Mouse (Mus musculus) lung, embryonic 14.5 days (tissue): Measurements from ENCODE around the gene Insc. TPM values are rescaled to one million over a fixed set of nuclear protein-coding genes. Genes with fewer than 3 reads are reported as not detected.
A peak's percentile ranks its signal among the peaks of the same experiment; 100 is the strongest.

Experiments
- ATAC-seq: fragments of 200-750 bp; cut with Nextera tagmentation; 2 replicates; pipeline ENCODE4 v1.8.0; 2017; ENCODE audit warnings: mild to moderate bottlenecking, moderate TSS enrichment, moderate library complexity; ENCODE audit not compliant: insufficient read depth
- DNase-seq: peaks from one replicate; pipeline ENCODE4 v3.0.0-alpha.2; 2015
- H3K27ac ChIP-seq: fragments of 300-500 bp; sonication (generic); 2 replicates; pipeline ENCODE4 v1.5.1; 2014; ENCODE audit warnings: low read depth, mild to moderate bottlenecking, moderate library complexity
- H3K27me3 ChIP-seq: fragments of 300-500 bp; sonication (generic); 2 replicates; pipeline ENCODE4 v1.6.1; 2014; ENCODE audit warnings: low read length, control low read depth; ENCODE audit not compliant: insufficient read depth
- H3K36me3 ChIP-seq: fragments of 300-500 bp; sonication (generic); 2 replicates; pipeline ENCODE4 v1.6.1; 2014; ENCODE audit warnings: control low read depth; ENCODE audit not compliant: insufficient read depth
- H3K4me1 ChIP-seq: fragments of 300-500 bp; sonication (generic); 2 replicates; pipeline ENCODE4 v1.6.1; 2014; ENCODE audit warnings: antibody characterized with exemption, control low read depth; ENCODE audit not compliant: insufficient read depth
- H3K4me2 ChIP-seq: fragments of 300-500 bp; sonication (generic); 2 replicates; pipeline ENCODE4 v1.6.1; 2014; ENCODE audit warnings: mild to moderate bottlenecking
- H3K4me3 ChIP-seq: fragments of 300-500 bp; sonication (generic); 2 replicates; pipeline ENCODE4 v1.5.1; 2014; ENCODE audit warnings: low read depth, low read length
- H3K9ac ChIP-seq: fragments of 300-500 bp; sonication (generic); 2 replicates; pipeline ENCODE4 v1.6.1; 2014
- H3K9me3 ChIP-seq: fragments of 300-500 bp; sonication (generic); 2 replicates; pipeline ENCODE4 v1.6.1; 2016; ENCODE audit warnings: low read depth, low read length, control low read depth
- CTCF ChIP-seq: IDR thresholded peaks from 2 replicates; pipeline ENCODE4 v1.5.1; 2016; ENCODE audit warnings: antibody characterized with exemption, low read depth
- WGBS: fragments of 180-500 bp; shearing (Covaris S2); extraction: QIAGEN DNeasy Blood & Tissue Kit; methylation state at CpG from one replicate; pipeline ENCODE4 v1.1.7; 2014; 5-methylcytosine and 5-hydroxymethylcytosine counted together
- polyA plus RNA-seq: library from polyadenylated mRNA; unstranded; fragments of >200 nt; fragmentation: Nextera tagmentation; extraction: Ambion mirVana; gene quantifications from 2 replicates; pipeline ENCODE4 v1.2.1, GENCODE M21; 2014

Gene Insc
- polyA plus RNA-seq, 1 experiment from 2014 or later = 3.3 TPM

- DNase-seq (no peak), ATAC-seq (no peak)
- H3K9me3 ChIP-seq = no peaks in the 10 kb centered on the region
- no peak overlapping the region for H3K4me3 ChIP-seq
- peak overlapping the region; percentile 71; the same call in 1 of the 2 replicates for H3K4me2 ChIP-seq
- 45% methylated on average over 3 of the region's 3 CpGs for WGBS
- H3K27ac ChIP-seq = no peak overlapping the region
- H3K4me1 ChIP-seq = peaks cover 11% of the 10 kb centered on the region
- H3K27me3 ChIP-seq = peaks cover 15% of the 10 kb centered on the region
- no peak overlapping the region for H3K9ac ChIP-seq
- H3K36me3 ChIP-seq = no peaks in the 10 kb centered on the region
- TF ChIP-seq CTCF = no peak
Observed at GRCm38 (mm10) chr7:114744639-114745245, 1.2 kb downstream of the Insc start.

- Histone ChIP-seq H3K4me1 (peaks cover 11% of the 10 kb centered on the region), H3K27me3 (peaks cover 15% of the 10 kb centered on the region), H3K9ac (peak overlapping the region; percentile 41), H3K9me3 (no peaks in the 10 kb centered on the region), H3K4me3 (peak overlapping the region; percentile 31), H3K4me2 (peak overlapping the region; percentile 71), H3K36me3 (no peaks in the 10 kb centered on the region), H3K27ac (no peak overlapping the region)
- DNase-seq (peak; percentile 54), ATAC-seq (peak; percentile 76)
- WGBS = 4% methylated on average over 34 of the region's 34 CpGs
- TF ChIP-seq CTCF = no peak
Observed at GRCm38 (mm10) chr7:114745481-114746271, 2.2 kb downstream of the Insc start.

GRCm38 (mm10) chr7:114747596-114747995, 4.1 kb downstream of the Insc start:
- Histone ChIP-seq H3K36me3 (no peaks in the 10 kb centered on the region), H3K27ac (no peak overlapping the region), H3K4me2 (no peak overlapping the region), H3K9me3 (no peaks in the 10 kb centered on the region), H3K27me3 (peaks cover 15% of the 10 kb centered on the region), H3K4me1 (peaks cover 11% of the 10 kb centered on the region), H3K4me3 (no peak overlapping the region), H3K9ac (no peak overlapping the region)
- ATAC-seq (no peak), DNase-seq (no peak)
- WGBS = 73% methylated on average over 3 of the region's 3 CpGs
- no peak for TF ChIP-seq CTCF

GRCm38 (mm10) chr7:114748239-114748638, 4.7 kb downstream of the Insc start:
- peaks cover 11% of the 10 kb centered on the region for H3K4me1 ChIP-seq
- no peaks in the 10 kb centered on the region for H3K9me3 ChIP-seq
- H3K4me3 ChIP-seq = no peak overlapping the region
- no peak overlapping the region for H3K4me2 ChIP-seq
- no peak overlapping the region for H3K9ac ChIP-seq
- H3K27me3 ChIP-seq = peaks cover 15% of the 10 kb centered on the region
- no peak for TF ChIP-seq CTCF
- 63% methylated on average over 4 of the region's 4 CpGs for WGBS
- ATAC-seq = no peak
- H3K36me3 ChIP-seq = no peaks in the 10 kb centered on the region
- DNase-seq = no peak
- H3K27ac ChIP-seq = no peak overlapping the region

- H3K4me1 ChIP-seq = no peaks in the 10 kb centered on the region
- H3K36me3 ChIP-seq = no peaks in the 10 kb centered on the region
- no peak overlapping the region for H3K4me3 ChIP-seq
- WGBS = 57% methylated on average over 2 of the region's 2 CpGs
- no peak for DNase-seq
- H3K9me3 ChIP-seq = no peaks in the 10 kb centered on the region
- H3K9ac ChIP-seq = no peak overlapping the region
- no peaks in the 10 kb centered on the region for H3K27me3 ChIP-seq
- ATAC-seq = no peak
- H3K27ac ChIP-seq = no peak overlapping the region
- no peak overlapping the region for H3K4me2 ChIP-seq
- TF ChIP-seq CTCF = no peak
Observed at GRCm38 (mm10) chr7:114753471-114753870, 10.0 kb downstream of the Insc start.

- no peaks in the 10 kb centered on the region for H3K9me3 ChIP-seq
- H3K27me3 ChIP-seq = no peaks in the 10 kb centered on the region
- TF ChIP-seq CTCF = no peak
- no peaks in the 10 kb centered on the region for H3K36me3 ChIP-seq
- 22% methylated on average over 1 of the region's 1 CpGs for WGBS
- no peak overlapping the region for H3K27ac ChIP-seq
- H3K4me3 ChIP-seq = no peak overlapping the region
- no peaks in the 10 kb centered on the region for H3K4me1 ChIP-seq
- no peak overlapping the region for H3K4me2 ChIP-seq
- DNase-seq (no peak), ATAC-seq (no peak)
- no peak overlapping the region for H3K9ac ChIP-seq
Observed at GRCm38 (mm10) chr7:114754196-114754595, 10.7 kb downstream of the Insc start.

GRCm38 (mm10) chr7:114754626-114755025, 11.1 kb downstream of the Insc start:
- Histone ChIP-seq H3K27me3 (no peaks in the 10 kb centered on the region), H3K27ac (no peak overlapping the region), H3K4me2 (no peak overlapping the region), H3K9me3 (no peaks in the 10 kb centered on the region), H3K36me3 (no peaks in the 10 kb centered on the region), H3K4me3 (no peak overlapping the region), H3K9ac (no peak overlapping the region), H3K4me1 (no peaks in the 10 kb centered on the region)
- no peak for TF ChIP-seq CTCF
- 57% methylated on average over 8 of the region's 8 CpGs for WGBS
- ATAC-seq (no peak), DNase-seq (no peak)
